Mouse (Mus musculus): ENCODE results near the gene Rexo2.
"Not testable (repeated sequence)": the region's sequence is repeated elsewhere in the genome, so short reads cannot be mapped to it uniquely, and the experiment has no call there.

The Rexo2 gene

DNA sequence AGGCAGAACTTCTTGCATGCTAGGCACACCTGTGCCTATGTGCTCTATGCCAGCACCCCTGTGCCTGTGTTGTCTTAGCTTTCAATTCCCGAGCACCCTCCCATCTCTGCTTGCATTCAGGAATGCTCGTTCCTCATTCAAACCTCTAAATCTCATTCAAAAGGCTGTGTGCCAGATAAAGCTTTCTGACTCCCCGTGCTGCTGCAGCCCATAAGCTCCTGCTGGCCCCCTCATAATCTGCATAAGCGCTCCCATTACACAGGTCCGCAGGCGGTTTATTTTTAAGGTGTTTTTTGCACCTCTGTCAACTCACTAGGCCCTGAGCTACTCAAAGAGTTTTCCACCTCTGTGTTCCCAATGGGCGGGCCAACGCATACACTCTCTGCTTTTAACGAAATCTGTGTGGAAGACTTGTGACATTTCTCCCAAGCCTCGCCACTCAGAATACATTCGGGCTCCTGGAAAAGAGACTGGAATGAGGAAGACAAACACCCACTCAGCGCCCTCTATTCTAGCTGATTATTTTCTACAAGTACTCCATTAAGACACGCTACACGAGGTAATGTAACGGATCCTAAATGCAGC lies 7.9 kb downstream of the Rexo2 start:
- no peak for DNase-seq (ENCODE audit: low spot score)

DNA sequence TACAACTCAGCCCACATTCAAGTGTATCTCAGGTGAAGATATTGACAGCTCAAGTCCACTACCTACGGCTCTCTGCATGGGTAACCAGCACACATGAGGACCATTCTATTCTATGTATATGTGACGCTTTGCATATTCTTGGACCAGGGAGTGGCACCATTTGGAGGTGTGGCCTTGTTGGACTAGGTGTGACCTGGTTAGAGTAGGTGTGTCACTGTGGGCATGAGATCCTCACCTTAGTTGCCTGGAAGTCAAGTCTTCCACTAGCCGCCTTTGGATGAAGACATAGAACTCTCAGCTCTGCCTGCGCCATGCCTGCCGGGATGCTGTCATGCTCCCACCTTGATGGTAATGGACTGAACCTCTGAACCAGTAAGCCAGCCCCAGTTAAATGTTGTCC lies 13.0 kb downstream of the Rexo2 start:
- not testable (repeated sequence) for DNase-seq (ENCODE audit: low spot score)

DNA sequence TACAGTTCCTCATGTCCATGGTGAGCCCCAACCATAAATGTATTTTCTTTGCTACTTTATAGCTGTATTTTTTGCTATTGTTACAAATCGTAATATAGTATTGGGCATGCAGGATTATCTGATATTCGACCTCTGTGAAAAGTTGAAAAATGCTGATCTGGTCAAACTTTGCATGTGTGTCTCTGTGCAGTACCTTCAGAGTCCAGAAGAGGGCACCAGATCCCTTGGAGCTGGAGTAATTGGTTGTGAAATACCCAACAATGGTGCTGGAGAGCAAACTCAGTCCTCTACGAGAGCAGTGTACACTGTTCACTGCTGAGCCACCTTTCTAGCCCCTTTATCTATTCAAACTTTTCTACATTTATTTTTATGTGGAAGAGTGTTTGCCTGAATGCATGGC lies 13.6 kb downstream of the Rexo2 start:
- DNase-seq (ENCODE audit: low spot score): peak; percentile 61

DNA sequence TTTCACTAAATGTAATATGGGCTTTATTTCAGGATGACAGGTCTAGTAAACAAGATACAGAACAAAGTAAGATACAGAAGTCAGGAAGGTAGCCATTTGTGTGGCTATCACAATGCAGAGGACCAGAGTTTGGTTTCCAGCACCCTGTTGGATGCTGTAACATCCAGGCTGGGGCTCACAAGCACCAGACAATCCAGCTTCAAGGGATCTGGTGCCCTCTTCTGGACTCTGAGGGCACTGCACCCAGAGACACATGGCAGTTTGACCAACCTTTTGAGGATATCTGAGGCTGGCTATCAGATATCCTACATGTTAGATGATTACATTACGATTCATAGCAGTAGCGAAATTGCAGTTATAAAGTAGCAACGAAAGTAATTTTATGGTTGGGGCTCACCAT lies 14.8 kb downstream of the Rexo2 start:
- no peak for DNase-seq (ENCODE audit: low spot score)

DNA sequence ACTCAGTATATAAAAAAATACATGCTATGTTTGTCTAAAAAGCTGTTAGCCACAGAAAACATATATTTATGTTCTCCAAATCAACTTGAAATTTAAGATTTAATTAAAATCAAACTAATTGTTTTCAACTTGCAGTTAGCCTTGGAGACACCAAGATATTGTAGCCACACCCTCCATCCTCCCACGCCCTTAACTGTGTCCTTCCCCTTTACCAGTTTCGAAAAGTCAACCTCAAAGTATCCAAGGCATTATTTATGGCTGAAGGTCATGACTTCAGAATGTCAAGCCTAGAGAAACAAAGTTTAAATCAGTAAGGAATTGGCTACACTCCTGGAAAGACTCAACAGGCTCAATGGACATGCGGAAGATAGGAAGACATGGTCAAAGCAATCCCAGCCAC lies 18.9 kb downstream of the Rexo2 start:
- DNase-seq (ENCODE audit: low spot score): no peak

DNA sequence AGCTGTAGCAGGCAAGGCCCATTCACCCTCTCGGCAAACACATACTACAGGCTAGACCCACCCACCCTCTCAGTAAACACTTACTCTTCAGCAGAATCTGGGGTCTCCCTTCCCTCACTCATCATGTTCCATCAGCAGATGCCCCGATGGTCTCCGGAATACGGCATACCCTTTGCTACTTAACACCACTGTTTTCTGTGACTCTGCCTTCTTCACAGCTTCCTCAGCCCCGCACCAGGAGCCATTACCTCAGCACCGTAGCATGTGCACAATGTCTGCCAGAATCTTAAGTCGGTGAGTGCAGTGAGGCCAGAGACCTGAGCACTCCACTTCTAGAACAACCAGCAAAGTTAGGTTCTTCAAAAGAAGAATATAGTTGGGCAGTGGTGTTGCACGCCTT lies 19.7 kb downstream of the Rexo2 start:
- DNase-seq (ENCODE audit: low spot score): no peak

DNA sequence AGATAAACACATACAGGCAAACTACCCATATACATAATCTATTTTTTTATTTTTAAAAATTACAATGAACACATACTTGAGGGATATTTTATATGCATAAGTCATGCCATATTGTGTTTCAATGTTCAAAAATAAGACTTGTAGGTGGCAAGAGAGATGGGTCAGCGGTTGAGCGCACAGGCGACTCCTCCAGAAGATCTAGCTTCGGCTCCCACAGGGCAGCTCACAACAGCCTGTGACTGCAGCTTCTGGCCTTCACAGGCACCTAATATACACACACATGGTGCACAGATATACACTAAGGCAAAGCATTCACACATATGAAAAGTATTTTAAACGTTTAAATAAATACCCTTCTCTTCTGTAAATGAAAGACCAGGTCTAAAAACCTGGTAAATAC lies 21.0 kb downstream of the Rexo2 start:
- DNase-seq (ENCODE audit: low spot score): no peak

DNA sequence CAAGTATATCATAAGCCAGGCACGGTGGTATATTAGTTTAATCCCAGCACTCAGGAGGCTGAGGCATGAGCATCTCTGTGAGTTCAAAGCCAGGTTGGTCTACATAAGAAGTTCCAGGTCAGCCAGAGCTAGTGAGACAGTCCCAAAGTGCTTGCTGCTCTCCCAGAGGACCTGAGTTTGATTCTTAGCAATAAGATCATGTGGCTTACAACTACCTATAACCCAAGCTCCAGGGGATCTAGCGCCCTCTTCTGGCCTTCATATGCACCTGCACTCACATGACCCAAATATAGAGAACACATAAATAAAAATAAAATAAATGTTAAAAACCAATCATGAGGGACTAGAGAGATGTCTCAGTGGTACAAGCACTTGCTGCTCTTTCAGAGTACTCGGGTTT lies 21.5 kb downstream of the Rexo2 start:
- DNase-seq (ENCODE audit: low spot score): no peak

DNA sequence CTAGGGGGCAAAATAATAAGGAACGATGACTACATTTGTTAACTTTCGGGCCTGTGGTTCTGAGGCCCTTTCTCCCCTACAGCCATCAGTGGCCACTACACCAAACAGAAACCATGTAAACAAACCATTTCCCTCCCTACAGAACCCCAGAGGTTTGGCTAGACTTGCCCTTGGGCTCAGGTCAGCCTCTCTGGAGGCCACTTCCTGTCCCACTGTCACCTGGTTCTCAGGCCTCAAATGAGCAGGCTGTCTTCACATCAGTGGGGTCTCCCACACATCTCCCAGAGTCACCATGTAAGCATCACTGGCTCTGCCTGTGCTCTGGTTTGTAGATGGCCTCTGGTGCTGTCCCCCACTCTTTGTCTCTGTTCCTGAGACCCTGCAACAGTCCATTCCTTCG lies 24.5 kb downstream of the Rexo2 start:
- DNase-seq (ENCODE audit: low spot score): no peak

DNA sequence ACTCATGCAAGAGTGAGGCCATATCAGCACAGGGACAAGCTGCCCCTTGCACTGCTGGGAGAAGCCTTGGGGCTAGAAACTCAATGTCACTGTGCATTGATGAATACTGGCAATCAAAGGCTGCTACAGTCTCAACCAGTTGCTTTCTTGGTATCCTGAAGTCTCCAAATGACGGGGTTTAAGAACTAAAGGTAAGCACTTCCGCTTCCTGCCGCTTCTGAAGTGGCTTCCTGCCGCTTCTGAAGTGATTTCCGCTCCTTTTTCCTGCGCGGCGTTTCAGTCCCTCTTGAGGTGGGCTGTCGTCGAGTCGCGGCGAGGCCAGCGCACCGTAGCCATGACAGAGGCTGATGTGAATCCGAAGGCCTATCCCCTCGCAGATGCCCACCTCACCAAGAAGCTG lies 30.4 kb downstream of the Rexo2 start:
- no peak for DNase-seq (ENCODE audit: low spot score)

DNA sequence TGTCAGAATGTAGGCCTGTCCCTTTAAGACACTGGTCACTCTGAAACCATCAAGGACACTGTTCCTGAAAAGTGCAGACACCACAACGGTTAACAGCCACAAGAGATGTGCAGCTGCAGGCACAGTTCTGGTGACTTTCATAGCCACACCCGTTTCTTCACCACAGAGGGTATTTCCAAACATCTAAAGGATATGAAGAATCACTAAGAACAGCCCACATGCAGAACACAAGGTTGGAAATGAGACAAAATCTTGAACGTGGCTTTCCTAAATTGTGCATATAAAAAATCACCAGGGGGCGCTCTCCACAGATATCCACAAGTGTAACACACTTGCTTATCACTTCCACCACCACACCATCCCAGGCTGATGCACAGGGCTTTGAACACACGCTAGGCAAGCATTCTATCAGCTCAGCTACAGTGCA lies 32.6 kb downstream of the Rexo2 start:
- DNase-seq (ENCODE audit: low spot score): peak; percentile 12

DNA sequence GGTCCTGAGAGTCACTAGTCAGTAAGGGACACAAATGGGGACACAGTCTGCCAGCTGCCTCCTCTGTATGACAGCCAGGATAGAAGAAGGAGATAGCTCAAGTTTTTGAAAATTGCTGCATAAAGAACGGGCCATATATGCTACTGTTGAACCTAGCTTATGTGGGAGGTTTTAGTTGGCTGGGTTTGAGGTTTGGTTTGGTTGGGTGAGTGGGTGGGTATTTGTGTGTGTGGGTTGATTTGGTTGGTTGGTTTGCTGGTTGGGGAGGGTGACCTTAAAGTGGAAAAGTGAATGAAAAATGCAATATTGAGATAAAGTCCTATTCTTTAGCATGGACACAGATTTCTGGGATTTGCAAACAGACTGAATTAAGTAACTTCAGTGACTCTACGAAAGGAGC lies 35.6 kb downstream of the Rexo2 start:
- no peak for DNase-seq (ENCODE audit: low spot score)

DNA sequence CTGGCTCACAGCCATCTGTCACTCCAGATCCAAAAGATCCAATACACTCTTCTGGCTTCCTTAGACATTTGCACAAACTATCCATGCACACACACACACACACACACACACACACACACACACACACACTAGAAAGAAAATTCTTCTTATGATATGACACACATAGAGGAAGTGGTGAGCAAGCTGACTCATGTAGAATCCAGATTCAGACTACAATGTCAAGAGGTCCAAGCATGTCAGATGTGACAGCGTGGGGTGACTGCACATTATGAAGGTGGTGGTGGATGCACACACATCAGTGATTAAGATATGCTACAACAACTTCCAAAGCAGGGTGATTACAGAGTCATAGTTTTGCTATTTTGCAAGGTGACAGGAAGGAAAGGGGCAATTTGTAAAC lies 36.5 kb downstream of the Rexo2 start:
- no peak for DNase-seq (ENCODE audit: low spot score)

DNA sequence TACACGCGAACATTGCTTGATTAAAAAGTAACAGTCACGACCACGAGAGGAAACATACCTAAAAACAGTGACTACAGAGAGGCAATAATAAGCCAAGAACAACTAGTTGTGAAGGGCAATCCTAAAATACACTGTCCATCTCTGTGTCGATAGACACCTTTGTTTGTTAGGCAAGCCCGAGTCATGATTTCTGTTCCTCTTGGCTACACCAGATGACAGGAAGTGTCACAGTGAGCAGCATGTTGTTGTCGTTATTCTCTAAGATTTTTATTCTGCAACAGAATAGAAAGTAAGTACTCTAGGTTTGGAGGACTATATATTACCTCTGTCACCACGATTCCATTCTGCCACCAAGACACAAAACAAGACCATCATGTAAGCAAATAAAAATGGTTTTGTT lies 48.0 kb downstream of the Rexo2 start:
- no peak for DNase-seq (ENCODE audit: low spot score)

DNA sequence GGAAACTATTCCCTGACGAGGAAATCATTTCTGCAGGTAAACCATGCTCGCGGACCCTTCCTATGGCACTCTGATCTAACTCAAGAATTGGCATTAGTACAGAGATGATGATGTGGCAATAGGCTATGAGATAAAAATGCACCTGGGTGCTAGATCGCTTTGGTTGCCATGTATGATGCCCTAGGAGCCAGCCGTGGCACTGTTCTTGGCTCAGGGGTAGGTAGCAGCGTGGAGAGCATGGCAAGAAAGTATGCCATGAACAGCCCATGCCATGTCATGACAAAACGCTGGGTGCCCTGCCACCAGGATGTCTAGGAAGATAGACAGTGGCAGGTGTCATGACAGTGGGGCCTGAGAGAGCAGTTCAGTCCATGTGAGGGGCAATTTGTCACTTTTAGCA lies 53.2 kb downstream of the Rexo2 start:
- DNase-seq (ENCODE audit: low spot score): no peak

DNA sequence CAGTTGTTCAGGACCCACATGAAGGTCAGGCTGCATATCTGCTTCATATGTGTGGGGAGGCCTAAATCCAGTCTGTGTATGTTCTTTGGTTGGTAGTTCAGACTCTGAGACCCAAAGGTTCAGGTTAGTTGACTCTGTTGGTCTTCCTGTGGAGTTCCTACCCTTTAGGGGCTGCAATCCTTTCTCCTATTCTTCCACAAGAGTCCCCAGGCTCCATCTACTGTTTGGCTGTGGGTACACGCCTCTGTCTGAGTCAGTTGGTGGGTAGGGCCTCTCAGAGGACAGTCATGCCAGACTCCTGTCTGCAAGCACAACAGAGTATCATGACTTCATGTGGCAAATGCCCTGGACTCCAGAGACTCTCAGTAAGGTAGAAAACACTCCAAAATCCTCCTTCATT lies 57.2 kb downstream of the Rexo2 start:
- DNase-seq (ENCODE audit: low spot score): no peak

DNA sequence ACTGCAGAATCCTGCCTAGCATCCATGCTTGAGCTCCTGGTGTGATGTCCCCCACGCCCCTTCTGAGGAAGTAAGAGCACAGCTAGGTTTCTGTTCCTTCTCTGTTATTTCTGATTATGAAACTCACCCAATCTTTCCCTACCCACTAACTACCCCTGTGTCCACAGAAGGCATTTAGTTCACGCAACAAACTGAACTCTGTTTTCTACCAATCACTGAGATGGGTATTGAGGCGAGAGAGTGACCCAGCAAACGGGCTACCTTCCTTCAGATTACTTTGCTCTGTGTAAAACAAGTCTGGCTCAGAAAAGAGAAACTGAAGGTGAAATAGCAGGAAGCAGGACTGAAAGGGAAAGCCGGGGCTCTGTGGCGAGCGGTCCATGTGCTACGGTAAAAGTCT lies 58.0 kb downstream of the Rexo2 start:
- peak; percentile 12 for DNase-seq (ENCODE audit: low spot score)

DNA sequence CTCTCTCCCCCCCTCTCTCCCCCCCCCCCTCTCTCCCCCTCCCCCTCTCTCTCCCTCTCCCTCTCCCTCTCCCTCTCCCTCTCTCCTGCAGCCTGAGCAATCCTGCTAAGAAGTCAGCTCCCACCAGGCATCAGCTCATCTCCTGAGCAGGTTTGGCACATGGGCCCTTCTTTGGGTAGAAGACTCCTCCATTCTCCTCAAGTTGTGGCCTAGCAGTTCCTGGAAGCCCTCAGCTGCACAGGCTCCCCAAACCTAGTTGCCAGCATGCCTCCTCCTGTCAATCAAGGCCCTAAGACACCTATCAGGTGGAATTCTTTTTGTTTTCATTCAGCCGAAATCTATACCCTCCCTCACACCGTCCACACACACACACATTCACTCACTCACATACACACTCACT lies 58.9 kb downstream of the Rexo2 start:
- DNase-seq (ENCODE audit: low spot score): no peak

DNA sequence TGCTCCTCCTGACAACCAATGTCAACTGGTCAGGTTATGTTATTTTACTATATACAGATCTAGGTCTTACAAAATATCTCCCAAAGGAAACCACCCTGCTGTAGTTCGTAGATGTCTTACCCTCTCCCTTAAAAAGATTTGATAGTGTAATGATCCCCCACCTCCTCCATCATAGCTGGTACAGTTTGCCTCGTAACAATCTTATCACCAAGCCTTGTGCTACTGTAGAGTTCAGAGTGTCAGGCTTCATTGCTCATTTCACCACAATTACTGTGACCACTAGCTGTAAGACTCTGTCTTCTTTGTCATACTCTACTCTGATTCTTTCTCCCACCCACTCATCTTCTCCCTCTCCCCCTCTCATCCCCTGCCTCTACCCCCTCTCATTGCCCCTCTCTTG lies 59.4 kb downstream of the Rexo2 start:
- DNase-seq (ENCODE audit: low spot score): no peak

DNA sequence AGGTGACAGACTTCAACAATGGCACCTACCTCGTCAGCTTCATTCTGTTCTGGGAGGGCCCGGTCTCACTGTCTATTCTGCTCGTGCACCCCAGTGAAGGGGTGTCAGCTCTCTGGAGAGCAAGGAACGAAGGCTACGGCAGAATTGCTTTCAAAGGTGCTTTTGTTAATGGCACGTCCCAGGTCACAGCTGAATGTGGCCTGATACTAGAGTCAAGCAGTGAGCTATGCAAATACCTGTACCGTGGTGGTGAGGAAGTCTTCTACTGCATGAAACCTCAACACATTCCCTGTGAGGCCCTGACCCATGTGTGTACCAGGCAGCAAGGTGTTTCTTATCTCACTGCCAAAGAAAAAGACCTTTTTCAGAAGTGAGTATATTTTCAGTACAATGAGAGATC lies 60.0 kb downstream of the Rexo2 start:
- no peak for DNase-seq (ENCODE audit: low spot score)

DNA sequence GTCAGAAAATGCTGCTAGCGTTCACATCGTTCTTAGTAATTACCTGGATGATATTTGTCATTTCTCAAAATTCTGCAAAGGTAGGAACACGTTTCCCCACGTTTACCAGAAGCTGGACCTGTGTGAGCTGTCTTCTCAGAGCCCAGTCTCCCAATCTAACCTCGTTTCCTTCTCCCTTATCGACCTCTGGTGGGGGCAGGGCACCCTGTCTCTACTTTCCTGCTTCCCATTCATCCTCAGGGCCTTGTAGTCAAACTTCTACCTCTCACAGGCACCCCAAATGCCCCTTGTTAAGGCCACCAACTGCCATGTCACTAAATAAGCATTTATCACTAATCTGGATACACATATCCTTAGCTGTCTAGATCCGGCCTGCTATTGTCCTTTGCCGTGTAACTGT lies 61.6 kb downstream of the Rexo2 start:
- no peak for DNase-seq (ENCODE audit: low spot score)
